Mouse (Mus musculus): ENCODE data around the gene Nsun4. TPM values are rescaled to one million over a fixed set of nuclear protein-coding genes. Genes with fewer than 3 reads are reported as not detected.

Nsun4 gene
- total RNA-seq, 2 experiments from 2014 or later, result 12.4 to 12.9 TPM

DNA sequence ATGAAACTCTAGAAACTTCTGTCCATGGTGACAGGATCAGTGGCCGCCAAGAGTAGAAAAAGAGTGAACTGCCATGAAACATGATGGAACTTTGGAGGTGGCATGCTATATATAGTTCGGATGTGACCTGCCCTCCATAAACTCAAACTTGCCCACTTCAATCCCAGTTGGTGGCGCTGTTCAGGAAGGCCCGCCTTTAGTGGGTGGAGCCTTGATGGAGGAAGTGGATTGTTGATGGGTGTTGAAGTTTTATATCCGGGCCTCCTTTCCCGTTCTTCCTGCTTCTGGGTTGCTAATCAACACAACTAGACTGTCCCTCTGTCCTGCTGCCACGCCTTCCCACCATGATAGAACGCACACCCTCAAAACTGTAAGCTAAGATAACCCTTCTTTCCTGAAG lies 68.7 kb downstream of the Nsun4 start:
- DNase-seq, result no peak

DNA sequence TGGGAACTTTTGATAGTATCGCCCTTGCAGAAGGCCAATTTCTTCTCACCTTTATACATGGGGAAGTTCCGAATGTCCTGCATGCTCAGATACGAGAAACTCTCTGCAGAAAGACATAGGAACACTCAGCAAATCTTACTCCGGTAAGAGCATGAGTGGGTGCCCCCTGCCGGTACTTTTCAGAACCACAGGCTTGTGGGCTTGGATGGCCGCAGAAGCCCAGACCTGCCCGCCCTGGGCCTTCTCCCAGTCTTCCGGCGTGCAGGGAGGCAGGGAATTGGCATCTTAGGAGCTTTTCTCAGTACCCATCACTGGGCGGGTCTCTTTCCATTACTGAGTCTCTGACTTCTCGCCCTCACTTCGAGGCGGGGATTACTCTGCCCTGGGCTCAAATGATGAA lies 69.6 kb downstream of the Nsun4 start:
- peak; percentile 86 for DNase-seq

Other genes starting within 250 kb of the Nsun4 start
- gene Mob3c, start 225.8 kb downstream of the Nsun4 start, total RNA-seq (2021), result 1 to 10 TPM; 4.8 to 5.6 TPM
- 10 to 100 TPM; 28.9 to 30.6 TPM for gene Mknk1, start 214.7 kb downstream of the Nsun4 start, total RNA-seq (2021)
- gene Kncn, start 169.5 kb downstream of the Nsun4 start, total RNA-seq (2021), result not detected
- gene 6430628N08Rik, start 163.2 kb downstream of the Nsun4 start, total RNA-seq (2021), result not detected
- not detected for gene Dmbx1, start 114.0 kb downstream of the Nsun4 start, total RNA-seq (2021)
- under 1 TPM; 0.68 to 0.75 TPM for gene Faah, start 36.0 kb downstream of the Nsun4 start, total RNA-seq (2021)
- gene Uqcrh, start 21.2 kb upstream of the Nsun4 start, total RNA-seq (2021), result 100 to 1,000 TPM; 741 to 954 TPM
- 10 to 100 TPM; 26.8 to 31.2 TPM for gene Lrrc41, start 21.4 kb upstream of the Nsun4 start, total RNA-seq (2021)
- gene Rad54l, start 69.8 kb upstream of the Nsun4 start, total RNA-seq (2021), result 1 to 10 TPM; 2.2 to 3.6 TPM
- gene Pomgnt1, start 70.0 kb upstream of the Nsun4 start, total RNA-seq (2021), result 10 to 100 TPM; 53.7 to 55.1 TPM
- gene Lurap1, start 97.5 kb upstream of the Nsun4 start, total RNA-seq (2021), result 10 to 100 TPM in 1 of 2 experiments, 1 to 10 TPM in 1; 9.6 to 14.5 TPM
- gene Tspan1, start 113.7 kb upstream of the Nsun4 start, total RNA-seq (2021), result not detected
- not detected for gene 1700042G07Rik, start 119.5 kb upstream of the Nsun4 start, total RNA-seq (2021)
- gene Gm49337, start 119.5 kb upstream of the Nsun4 start, total RNA-seq (2021), result not detected
- 10 to 100 TPM in 1 of 2 experiments, 1 to 10 TPM in 1; 9.3 to 11.9 TPM for gene Pik3r3, start 167.7 kb upstream of the Nsun4 start, total RNA-seq (2021)

All from gastrocnemius, postnatal 10 days (tissue).